Mouse (Mus musculus) naive thymus-derived CD4-positive, alpha-beta T cell, adult 2 months (primary cell): ENCODE measurements at regions not wholly inside any gene's neighbourhood (a gene's known extent, or its start where the extent isn't known, plus 50 kb on each side); places are given as distances from the start of the nearest gene placed in this dataset.

ENCODE experiments used
- DNase-seq: peaks from one replicate; pipeline ENCODE4 v3.0.0-alpha.2; 2011; ENCODE audit warnings: low read depth

DNA sequence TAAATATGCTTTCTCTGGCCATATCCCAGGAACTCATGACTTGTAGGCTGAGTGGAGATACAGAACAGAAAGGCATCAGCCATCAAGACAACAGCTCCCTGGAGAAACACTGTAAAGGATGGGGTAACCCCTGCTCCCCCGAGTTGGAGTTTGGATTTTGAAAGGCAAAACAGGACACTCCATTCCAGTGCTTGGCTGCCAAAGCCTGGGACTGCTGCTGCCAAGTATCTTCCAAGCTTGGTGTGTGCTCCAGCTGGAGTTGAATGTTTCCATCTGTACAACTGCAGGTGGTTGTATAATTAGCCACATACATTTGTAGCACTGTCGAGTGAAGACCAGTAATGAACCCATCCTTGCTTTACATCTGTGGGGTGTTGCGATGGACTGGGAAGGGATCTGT, 62.1 kb downstream of the 4933412E24Rik start:
- DNase-seq, result no peak

DNA sequence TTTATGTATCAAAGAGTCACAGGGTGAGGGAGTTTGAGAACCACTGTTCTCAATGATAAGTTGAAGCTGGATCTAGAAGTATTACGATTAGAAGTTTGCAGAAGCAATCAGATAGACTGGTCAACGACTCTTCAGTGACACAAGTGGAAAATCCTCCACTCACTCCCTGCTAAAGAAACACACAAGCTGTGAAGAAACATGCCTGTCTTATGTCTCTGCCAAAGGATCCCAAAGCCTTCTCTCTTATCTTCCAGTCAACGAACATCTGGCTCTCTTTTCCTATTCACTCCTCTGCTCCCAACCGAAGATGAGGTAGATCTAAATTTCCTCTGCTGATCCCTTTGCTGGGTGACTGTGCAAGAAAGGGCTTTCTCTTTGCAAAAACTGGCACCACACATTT, 62.6 kb downstream of the 4933412E24Rik start:
- no peak for DNase-seq

DNA sequence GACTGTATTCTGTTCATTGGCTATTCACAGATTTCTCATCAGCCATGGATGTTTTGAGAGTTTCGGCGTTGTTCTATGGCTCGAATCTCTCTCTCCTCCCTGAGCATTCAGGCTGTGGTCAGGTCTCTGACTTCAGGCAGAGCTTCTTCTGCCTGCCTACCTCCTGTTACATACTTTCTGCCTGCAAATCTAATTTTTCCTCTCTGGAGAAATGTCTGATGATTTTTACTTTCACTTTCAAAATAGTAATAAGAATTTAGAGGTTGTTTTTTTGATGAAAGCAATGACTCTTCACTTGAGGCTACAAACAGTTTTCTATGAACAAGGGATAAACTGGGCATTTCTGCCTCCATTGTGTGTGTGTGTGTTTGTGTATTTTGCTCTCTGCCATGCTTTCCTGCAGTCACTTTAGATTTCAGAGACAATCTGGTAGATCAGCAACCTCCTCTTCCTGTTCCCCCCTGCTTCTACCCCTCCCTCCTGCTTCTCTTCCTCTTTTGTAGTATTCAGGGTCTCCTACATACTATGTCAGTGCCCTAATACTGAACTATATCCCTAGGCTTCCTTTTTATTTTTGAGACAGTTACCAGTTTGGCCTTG, 65.7 kb downstream of the 4933412E24Rik start:
- peak; percentile 59 for DNase-seq

DNA sequence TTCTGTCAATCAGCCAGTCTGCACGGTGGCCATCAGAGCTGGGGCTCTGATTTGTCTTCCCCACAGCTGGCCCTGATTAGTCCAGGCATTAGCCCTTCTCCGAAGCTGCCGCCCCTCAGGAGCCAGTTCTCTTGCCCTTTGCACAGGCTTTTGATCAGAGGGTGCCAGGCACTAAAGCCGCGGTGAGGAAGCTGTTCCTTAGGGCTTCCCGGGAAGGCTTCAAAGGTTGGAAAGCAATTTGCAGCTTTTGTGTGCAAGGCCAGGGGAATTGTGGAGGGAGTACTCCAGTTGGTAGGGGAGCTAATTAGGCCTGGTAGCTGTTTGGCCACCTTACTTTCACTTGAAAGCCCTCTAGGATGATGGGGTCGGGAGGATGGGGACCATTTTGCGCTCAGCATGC, 71.2 kb downstream of the 4933412E24Rik start:
- DNase-seq, result no peak

DNA sequence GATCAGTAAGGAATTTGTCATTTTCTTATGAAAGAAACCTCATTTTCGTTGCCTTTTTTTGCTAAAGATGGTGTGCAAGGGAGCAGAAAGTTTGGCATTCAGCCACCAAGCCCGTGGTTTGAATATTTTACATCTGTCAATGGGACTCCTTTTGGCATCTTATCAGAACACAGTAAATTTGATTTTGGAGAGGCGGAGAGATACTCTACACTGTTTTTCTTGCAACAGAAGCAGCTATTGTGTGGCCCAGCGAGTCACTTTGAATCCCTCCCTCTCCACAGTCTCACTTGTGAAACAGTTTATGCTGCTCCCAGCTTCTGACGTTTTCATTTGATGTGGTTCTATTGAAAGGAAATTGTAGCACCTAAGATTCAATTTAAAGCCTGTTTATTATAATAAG, 79.9 kb downstream of the 4933412E24Rik start:
- DNase-seq, result peak; percentile 63

DNA sequence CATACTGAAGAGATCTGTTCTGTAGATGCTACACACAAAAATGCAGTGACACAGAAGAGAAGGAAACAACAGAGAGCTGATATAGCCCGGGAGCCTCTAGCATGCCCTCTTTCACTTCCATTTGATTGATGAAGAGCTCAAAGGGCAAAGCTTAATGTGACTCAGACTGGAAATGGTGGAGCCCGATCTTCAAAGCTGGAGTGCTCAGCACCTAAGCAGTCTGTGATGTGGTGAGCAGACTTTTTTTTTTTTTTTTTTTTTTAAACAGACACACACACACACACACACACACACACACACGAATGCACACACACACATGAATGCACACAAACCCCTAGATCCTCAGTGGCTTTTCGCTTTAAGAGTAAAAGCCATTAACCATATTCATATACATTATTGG, 102.6 kb downstream of the 4933412E24Rik start:
- peak; percentile 89 for DNase-seq

DNA sequence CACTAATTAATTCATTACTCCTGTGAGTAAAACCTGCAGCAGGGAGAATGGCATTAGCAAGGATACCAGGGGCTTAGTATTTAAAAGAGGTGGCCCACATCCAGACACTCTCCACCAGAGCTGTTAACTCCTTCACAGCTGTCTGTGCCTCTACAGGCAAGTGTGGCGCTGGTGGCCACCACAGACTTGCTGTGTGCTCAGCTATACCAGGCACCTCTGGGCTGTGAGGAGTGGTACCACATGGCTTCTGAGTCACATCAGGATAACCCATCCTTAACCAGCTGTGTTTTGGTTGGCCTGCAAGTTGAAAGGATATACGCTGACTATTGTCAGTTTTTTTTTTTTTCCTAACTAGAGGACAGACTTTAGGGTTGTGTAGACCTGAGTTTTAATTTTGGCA, 108.1 kb downstream of the 4933412E24Rik start:
- DNase-seq, result no peak

DNA sequence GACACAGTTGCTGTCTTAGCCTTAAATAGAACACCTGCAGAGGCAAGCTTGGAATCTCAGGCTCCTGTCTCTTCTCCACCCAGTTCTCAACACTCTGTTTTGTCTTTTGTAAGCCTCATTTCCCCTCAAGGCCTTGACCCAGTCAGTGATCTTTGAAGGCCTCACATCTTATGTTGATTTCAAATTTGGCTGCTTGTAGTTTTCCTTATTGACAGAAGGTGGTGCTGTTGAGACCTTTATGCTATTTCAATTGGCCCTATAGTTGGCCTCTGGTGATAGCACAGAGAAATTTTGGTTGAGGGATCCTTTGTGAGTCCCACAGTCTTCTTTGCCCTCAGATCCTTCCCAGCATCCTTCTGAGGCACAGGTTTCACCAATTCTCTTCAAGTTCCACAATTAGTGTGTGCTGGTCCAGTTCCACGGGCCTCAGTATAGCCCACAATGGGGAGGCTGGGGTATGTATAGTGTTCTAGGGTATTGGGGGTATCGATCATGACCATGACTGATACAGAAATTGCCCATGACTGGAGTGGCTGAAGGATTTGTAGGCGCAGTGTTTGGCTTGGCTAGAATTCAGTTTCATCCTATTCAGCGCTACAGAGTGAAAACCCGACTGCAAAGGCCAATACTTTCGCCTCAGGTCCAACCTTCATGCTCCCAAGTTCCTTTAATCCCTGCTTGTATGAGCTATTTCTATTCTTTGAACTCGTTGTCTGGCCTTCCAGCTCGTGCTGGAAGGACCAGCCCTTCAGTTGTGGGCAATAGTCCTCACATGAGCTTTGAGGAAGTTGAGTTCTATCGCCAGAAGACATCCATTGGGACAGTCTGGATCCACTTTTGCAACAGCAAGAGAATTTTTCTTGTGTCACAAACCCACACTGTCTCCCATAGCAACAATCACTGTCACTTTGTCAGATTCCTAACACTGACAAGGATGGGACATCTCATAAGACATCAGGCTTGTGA, 110.3 kb downstream of the 4933412E24Rik start:
- DNase-seq, result peak; percentile 80

DNA sequence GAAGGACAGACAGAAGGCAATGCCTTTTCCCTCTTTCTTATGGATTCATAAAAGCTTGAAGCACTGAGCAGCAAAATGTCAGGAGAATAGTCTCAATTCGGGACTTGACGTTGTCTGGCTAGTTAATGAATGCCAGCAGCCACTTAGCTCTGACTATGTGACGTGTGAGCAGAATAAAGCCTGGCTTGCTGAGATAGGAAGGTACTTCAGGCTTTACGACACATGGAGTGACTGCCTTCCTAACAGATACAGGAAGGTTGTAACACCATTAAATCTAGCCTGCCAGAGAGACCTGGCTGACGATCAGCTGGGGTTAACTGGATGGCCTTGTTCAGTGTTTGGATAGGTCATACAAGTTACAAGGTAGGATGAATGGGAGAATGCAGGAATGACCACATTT, 111.7 kb downstream of the 4933412E24Rik start:
- DNase-seq, result no peak

DNA sequence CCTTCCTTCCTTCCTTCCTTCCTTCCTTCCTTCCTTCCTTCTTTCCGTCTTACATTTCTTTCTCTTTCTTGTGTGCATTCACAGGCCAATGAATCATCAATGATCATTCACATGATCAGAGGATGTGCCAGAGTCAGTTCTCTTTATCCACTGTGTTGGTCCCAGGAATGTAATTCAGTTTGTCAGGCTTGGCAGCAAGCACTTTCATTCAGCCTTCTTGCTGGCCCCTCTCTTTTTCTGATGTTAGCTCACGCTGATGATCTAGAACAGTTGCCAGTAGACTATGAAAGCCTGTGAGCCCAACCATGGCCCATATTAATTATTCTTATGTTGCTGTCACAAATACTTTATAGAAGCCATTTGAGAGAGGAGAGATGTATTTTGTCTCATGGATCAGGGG, 127.4 kb downstream of the 4933412E24Rik start:
- no peak for DNase-seq

DNA sequence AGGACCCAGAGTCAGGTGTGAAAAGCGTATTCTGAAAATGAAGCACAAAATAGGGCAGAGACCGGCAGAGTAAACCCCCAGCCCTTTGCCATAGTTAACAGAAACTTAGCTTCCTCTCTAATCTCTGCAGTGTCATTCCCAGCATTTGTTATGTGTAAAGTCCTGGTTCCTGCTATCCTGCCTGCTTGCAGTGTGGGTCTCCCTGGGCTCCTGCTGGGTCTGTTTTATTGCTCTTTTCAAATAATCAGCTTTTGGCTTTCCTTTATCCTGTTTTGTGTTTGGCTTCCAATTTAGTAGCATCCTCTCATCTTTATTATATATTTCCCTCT, 128.3 kb downstream of the 4933412E24Rik start:
- no peak for DNase-seq

DNA sequence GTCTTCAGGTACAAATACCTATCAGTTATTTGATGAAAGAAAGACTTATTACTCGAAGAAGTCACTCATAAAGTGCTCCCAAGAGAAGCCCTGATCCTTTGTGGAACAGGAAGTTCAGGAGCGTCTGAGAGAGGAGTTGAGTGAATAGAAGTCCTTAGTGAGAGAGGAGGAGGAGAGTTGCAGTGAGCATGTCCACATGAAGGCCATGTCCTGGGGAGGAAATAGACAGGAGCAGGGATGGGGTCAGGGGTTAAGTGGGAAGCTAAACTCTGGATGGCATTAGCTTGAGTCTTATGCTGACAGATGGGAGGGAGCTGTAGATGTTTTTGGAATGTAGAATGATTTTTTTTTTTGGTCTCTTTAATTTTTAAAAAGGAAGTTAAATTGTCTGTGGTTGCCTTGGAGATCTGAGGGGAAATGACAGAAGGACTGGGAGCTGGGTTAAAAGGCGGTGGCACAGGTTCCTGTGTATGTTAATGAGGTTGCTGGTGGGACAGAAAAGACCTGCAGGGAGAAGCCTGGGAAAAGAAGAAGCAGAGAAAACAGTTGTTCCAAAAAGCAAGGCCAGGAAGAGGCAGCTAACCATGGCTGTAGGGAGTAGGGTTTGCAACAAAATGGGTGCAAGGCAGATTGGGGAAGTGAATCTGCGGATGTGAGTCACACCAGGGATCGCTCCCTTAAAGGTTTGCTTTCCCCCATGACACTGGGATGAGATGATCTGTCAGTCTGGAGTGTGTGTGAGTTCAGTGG, 128.9 kb downstream of the 4933412E24Rik start:
- no peak for DNase-seq

DNA sequence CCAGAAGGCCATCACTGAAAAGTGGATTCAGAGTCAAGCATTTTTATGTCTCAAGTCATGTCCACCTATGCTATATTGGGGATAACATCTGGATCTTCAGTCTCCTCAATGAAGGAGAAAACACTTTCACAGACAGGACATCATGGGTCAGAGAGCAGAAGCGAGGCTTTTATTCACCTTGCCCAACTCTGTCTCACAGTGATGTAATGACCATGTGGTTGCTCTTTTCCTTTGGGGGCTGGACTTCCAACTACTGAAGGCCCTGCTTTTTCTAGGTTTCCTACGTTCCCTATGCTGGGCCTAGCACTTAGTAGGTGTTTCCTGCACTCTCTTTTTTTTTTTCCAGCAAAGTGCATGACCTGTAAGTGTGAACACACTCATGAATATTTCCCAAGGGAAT, 130.4 kb downstream of the 4933412E24Rik start:
- DNase-seq, result no peak

DNA sequence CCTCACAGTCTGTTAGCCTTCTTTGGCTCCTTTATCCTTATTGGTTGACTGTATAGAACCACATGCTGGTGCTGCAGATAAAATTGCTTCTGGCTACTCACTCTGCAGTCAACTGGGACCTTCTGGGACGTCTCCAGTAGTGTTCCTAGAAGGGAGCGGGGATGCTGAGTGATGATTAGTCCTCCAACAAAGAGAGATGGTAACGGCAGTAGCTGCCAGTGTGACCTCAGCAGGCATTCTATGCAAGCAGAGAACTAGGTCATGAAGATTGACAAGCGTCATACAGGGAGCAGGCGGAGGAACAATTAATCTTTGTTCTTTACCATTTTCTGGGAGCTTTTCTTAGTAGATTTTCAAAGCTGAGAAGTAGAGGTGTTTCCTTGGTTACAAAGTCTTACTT, 134.0 kb downstream of the 4933412E24Rik start:
- no peak for DNase-seq

DNA sequence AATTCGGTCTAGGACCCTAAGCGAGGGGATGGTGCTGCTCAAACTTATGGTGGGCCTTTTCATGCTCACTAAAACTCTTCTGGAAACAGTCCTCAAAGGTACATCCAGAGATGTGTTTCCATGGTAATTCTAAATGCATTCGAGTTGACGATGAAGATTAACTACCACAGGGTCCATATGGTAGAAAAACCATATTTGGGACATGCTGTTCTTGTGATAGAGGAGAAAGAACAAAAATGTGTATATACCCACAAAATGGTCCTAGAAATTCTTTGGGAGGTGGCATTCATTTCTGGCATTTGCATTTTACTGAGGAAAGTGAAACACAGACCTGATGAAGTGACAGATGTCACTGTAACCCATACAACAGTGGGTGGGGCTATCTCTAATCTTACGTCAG, 136.0 kb downstream of the 4933412E24Rik start:
- DNase-seq, result no peak

DNA sequence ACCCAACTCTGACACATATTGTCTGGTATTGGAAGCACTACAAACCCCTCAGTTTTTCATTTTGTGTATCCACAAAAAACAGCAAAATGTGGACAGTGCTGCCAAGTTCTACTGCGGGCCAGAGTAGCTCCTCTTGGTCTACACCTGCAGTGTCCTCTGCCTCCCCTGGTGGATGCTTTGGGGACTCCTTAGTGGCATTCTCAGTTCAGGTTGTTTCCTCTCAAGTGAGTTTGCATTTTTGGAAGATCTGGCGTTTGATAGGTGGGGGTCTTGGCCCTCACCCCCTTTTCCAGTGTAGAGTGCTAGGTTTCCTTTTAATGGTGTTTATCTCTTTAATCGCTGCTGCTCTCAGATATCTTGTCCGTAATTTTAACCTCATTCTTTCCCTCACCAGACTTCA, 137.1 kb downstream of the 4933412E24Rik start:
- DNase-seq, result peak; percentile 11

DNA sequence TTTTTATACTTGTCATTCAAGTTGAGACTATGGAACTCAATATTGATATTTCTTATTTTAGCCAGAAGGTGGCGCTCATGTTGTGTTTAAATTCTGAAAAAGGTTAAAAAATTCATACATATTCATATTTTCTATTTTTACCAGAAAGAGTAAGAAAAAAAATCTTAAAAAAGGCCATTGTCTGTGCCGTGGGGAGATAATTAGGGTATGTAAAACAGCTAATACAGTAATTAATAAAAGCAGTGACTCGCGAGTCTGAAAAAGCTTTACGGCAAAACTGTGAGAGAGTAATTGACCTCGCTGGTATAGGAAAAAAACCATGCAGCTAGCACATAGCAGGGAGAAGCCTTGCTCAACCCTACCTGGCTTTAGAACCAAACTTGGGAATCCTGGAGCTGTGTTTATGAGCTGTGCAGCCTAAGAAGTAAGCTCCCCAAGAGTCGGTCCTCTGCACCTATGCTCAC, 140.1 kb downstream of the 4933412E24Rik start:
- DNase-seq, result peak; percentile 66

DNA sequence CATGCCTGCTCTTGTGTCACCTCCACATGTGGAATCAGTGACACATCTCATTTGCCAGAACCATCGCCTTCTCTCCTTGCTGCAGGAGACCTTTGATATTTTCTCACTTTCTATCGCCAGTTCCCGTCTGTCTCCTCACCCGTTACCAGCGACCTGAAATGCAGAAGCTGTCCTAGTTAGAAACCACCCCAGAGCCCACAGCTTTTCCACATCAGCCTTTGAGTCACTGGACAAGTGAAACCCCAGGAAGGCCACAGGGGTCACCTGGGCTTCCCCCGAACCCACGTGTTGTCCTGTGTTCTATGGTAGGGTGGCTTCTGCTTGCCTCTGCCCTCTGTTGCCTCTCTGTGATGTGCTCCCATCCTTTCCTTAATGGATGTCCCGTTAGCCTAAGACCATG, 149.7 kb downstream of the 4933412E24Rik start:
- DNase-seq, result no peak

DNA sequence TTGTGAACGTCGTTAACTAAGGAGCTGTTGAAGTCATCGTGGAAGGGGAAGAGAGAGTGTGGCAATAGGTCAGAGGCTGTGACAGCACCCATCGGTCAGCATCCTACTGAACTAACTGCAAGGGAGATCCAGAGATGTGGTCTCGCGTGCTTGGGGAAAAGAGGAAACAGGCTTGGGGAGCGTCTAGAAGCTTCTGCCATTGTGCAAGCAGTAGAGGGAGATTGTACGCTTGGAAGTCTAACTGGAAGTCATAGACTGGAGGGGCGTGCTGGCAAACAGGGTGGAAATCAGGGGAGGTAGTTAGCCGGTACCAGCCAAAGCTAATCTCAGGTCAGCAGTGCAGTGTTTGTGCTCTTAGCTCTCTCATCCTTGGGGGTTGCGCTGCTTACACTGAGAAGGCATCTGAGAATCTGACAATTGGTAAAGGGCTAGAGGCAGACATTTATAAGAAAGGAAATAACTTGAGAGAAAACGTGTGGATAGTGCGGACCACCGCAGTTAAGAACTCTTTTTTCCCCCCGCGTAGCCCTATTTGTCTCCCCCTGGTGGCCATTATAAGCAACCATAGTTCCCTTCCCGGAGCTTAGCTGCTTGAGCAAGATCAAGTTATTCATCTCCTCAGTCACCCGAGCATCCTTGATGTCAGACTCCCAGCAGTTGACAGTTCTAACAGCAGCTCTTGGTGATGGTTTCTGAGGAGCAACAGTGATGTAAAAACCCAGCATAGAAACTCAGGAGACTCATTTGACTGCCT, 151.5 kb downstream of the 4933412E24Rik start:
- peak; percentile 56 for DNase-seq

DNA sequence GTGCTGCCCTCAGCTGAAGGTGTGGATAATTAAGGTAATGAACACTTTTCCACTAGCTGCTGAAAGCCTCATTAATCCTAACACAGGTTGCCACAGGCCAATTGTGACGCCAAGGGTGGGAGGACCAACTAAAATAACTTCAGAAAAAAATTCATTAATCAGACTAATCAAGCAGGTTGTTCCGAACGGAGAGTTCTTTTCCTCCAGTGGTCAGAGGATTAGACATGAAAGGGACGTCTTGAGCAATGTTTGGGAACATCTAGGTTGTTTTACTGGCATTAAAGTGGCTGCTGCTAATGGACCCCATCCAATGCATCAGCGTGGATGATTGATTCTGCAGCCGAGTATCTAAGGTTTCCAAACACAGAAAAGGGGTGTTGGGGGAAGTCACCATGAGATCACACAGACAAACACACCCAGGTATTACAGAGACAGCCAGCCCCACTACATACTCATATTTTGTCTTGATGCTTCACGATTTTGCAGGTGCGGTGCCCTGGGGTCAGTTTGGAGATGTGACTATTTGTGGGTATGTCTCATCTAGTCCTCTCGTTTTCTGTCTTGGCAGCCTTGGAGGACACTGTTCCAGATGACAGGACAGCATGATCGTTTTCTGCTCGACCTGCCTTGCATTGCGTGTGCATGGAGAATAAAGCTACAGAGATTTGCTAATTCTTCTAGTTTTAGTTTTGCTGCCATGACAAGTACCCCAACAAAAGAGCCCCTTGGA, 164.0 kb downstream of the 4933412E24Rik start:
- no peak for DNase-seq

DNA sequence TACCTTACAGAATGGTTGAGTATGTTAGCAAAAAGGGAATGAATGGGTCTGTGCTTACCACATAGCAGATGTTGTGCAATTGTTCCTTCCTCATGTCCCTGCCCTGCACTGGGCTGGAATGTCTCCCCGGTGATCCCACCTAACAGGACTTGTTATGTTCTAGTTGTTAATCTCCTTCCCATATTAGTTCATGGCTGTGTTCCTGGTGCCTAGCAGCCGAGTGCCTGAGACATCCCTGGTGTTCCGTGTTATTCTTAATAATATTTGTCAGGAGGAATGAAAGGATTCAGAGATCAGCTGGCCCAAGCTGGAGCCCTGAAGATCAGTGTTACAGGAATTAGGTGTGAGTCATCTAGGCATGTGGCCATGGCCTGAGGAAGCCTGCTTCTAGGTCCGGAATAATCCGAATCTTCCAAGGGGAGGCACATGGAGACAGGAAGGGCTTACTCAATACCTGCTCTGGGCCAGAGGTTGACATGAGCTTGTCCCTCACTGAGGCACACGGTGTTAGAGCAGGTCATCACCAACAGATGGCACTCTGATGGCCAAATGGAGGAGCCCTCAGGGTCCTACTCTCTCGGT, 171.2 kb downstream of the 4933412E24Rik start:
- DNase-seq, result no peak
